Mouse (Mus musculus) limb, embryonic 14.5 days (tissue): ENCODE data around the gene Frmpd3. TPM values are rescaled to one million over a fixed set of nuclear protein-coding genes. Genes with fewer than 3 reads are reported as not detected.

ENCODE experiments used
- ATAC-seq: fragments of 200-750 bp; cut with Nextera tagmentation; 2 replicates; pipeline ENCODE4 v1.8.0; 2017; ENCODE audit warnings: low read depth, moderate number of reproducible peaks, moderate TSS enrichment; ENCODE audit not compliant: low FRiP score
- DNase-seq: peaks from one replicate; pipeline ENCODE4 v3.0.0-alpha.2; 2015; ENCODE audit warnings: low spot score
- H3K27ac ChIP-seq: fragments of 300-500 bp; sonication (generic); replicated peaks from 2 replicates; pipeline ENCODE4 v1.5.1; 2014; ENCODE audit warnings: low read depth, mild to moderate bottlenecking, low read length, moderate library complexity, mixed read lengths
- H3K27me3 ChIP-seq: fragments of 300-500 bp; sonication (generic); 2 replicates; pipeline ENCODE4 v1.6.1; 2014; ENCODE audit warnings: low read length, mixed read lengths; ENCODE audit not compliant: control insufficient read depth, insufficient read depth
- H3K36me3 ChIP-seq: fragments of 300-500 bp; sonication (generic); 2 replicates; pipeline ENCODE4 v1.6.1; 2014; ENCODE audit warnings: mild to moderate bottlenecking, low read length, moderate library complexity, mixed read lengths; ENCODE audit not compliant: control insufficient read depth, insufficient read depth
- H3K4me1 ChIP-seq: fragments of 300-500 bp; sonication (generic); 2 replicates; pipeline ENCODE4 v1.6.1; 2014; ENCODE audit warnings: antibody characterized with exemption, low read length, mixed read lengths; ENCODE audit not compliant: control insufficient read depth, insufficient read depth
- H3K4me2 ChIP-seq: fragments of 300-500 bp; sonication (generic); replicated peaks from 2 replicates; pipeline ENCODE4 v1.6.1; 2014; ENCODE audit warnings: low read depth, mild to moderate bottlenecking, low read length, moderate library complexity; ENCODE audit not compliant: severe bottlenecking
- H3K4me3 ChIP-seq: fragments of 300-500 bp; sonication (generic); replicated peaks from 2 replicates; pipeline ENCODE4 v1.5.1; 2014; ENCODE audit warnings: low read length
- H3K9ac ChIP-seq: fragments of 300-500 bp; sonication (generic); 2 replicates; pipeline ENCODE4 v1.6.1; 2014; ENCODE audit warnings: mild to moderate bottlenecking, low read depth, low read length, moderate library complexity; ENCODE audit not compliant: severe bottlenecking
- H3K9me3 ChIP-seq: fragments of 300-500 bp; sonication (generic); 2 replicates; pipeline ENCODE4 v1.6.1; 2016; ENCODE audit warnings: low read length; ENCODE audit not compliant: control insufficient read depth
- POLR2A ChIP-seq: fragments of 200-500 bp; IDR thresholded peaks from 2 replicates; pipeline ENCODE4 v1.8.0; 2012; ENCODE audit warnings: inconsistent platforms, mild to moderate bottlenecking, moderate library complexity, borderline replicate concordance; ENCODE audit not compliant: insufficient read depth, insufficient read length; ENCODE audit errors: extremely low read depth
- WGBS: fragments of 180-500 bp; shearing (Covaris S2); extraction: QIAGEN DNeasy Blood & Tissue Kit; methylation state at CpG from one replicate; pipeline ENCODE4 v1.1.7; 2014; 5-methylcytosine and 5-hydroxymethylcytosine counted together
- polyA plus RNA-seq, 2 experiments: library from polyadenylated mRNA; depleted of rRNA in 1 of 2; stranded (reverse) in 1 of 2; unstranded in 1 of 2; fragments of >200 nt; fragmentation: Nextera tagmentation in 1 of 2; extraction: Ambion mirVana in 1 of 2; gene quantifications; 2 replicates each; pipeline versions ENCODE4 v1.2.1 to v1.2.3; 2012 to 2014

Gene Frmpd3
- polyA plus RNA-seq, 2 experiments: 0.56 to 1.1 TPM

DNA sequence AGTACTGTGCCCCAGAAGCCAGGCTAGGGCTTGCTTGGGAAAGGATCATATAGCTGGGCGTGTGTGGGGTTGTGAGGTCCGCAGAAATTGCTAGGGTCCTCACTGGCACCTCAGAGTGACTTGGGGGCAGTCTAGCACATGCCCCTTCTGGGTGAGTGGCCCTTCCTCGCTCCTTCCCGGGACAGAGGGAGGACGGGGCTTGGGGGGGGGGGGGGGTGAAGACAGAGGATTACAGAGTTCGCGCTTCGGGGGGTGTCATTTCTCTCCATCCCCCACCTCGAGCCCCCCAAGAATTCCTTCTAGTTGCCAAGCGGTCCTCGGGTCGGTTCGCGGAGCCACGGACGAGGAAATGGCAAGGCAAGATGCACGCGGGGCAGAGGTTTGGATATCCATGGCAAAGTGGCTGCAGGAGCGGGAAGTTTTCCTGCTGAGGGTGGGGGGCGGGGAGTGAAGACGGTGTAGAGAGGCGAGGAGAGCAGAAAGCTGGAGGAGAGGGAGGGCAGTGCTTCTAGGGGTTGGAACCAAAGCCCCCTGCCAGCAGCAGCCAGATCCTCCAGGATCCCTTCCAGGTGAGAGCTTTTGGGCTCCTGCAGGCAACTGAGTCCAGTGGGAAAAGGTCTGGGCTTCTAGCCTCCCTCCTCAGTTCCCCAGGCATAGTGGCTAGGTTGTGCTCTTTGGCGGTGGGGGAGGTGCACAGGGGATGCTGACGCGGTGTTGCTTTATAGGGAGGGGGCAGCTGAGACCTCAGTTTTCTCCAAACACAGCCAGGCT is 515 bp downstream of the Frmpd3 start:
- Histone ChIP-seq H3K27ac (no peak overlapping the region), H3K9ac (peak overlapping the region; percentile 47), H3K36me3 (no peaks in the 10 kb centered on the region), H3K9me3 (no peaks in the 10 kb centered on the region), H3K4me3 (peak overlapping the region; percentile 35), H3K4me2 (peak overlapping the region; percentile 65), H3K27me3 (peaks cover 20% of the 10 kb centered on the region), H3K4me1 (no peaks in the 10 kb centered on the region)
- DNase-seq: no peak
- 0 out of 2 replicates have a peak, but pooled peaks have one; percentile 23 for ATAC-seq
- WGBS: 19% methylated on average over 19 of the region's 25 CpGs
- no peak for TF ChIP-seq POLR2A

DNA sequence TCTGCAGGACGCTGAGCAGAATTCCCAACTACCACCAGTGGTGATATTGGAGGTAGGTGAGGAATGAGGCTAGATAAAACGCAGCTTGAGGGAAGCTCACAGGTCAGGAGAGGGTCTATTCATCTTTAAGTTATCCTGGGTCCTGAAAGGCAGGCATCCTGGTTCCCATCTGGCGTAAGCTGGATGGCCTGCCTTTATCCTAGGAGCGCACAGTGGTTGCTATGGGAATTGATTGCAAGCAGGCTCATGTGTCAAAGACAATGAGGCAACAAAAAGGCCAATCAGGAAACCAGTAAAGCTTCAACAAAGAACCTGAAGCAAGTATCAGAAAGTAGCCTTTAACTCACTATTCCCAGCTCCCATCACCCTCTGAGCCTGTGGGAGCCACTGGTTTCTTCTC is 33.6 kb downstream of the Frmpd3 start:
- H3K27me3 ChIP-seq: peaks cover 4% of the 10 kb centered on the region; the same call in 1 of the 2 replicates
- no peak overlapping the region for H3K27ac ChIP-seq
- no peaks in the 10 kb centered on the region for H3K36me3 ChIP-seq
- TF ChIP-seq POLR2A: no peak
- ATAC-seq (no peak), DNase-seq (no peak)
- H3K9me3 ChIP-seq: no peaks in the 10 kb centered on the region
- H3K4me1 ChIP-seq: no peaks in the 10 kb centered on the region
- WGBS: 38% methylated on average over 4 of the region's 4 CpGs
- H3K4me3 ChIP-seq: no peak overlapping the region
- H3K4me2 ChIP-seq: no peak overlapping the region
- no peak overlapping the region for H3K9ac ChIP-seq

DNA sequence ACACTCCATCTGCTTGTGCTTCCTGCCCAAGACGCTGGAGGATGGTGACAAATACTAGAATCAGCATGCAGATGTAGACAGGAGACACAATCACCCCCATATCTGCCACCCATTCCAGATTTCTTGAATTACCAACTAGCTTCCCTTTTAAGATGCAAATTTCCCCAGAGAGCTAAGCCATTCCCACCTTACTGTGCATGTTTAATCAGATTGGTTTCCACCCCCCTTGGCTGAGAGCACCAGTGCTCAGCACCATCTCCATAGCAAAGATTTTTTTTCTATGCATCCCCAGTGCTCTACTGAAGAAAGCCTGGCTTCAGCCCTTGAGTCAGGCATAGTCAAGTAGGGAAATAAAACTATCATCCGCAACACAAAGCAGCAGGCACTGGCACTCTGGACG is 57.9 kb downstream of the Frmpd3 start:
- WGBS: 55% methylated on average over 3 of the region's 3 CpGs
- TF ChIP-seq POLR2A: no peak
- Histone ChIP-seq H3K36me3 (no peaks in the 10 kb centered on the region), H3K4me1 (no peaks in the 10 kb centered on the region), H3K9me3 (no peaks in the 10 kb centered on the region), H3K4me3 (no peak overlapping the region), H3K27ac (no peak overlapping the region), H3K27me3 (no peaks in the 10 kb centered on the region), H3K4me2 (no peak overlapping the region), H3K9ac (no peak overlapping the region)
- ATAC-seq (no peak), DNase-seq (no peak)

DNA sequence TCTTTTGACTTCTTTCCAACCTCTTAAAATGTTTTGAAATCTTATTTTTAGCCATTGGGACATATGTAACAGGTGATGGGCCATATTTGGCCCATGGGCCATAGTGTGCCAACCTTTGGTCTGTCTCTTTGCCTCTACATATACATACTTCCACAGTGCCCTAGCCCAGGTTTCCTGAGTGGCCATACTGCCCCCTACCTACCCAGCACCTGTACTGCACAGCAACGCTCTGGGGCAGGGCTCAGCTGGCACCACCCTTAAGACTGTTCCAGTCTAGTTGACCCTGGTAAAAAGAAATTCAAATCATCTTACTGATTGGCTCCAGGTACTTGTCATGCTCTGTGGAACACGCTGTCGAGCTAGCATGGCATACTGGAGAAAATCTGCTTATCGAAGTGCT is 60.8 kb downstream of the Frmpd3 start:
- H3K4me1 ChIP-seq: no peaks in the 10 kb centered on the region
- no peak overlapping the region for H3K4me3 ChIP-seq
- H3K27me3 ChIP-seq: no peaks in the 10 kb centered on the region
- TF ChIP-seq POLR2A: no peak
- H3K36me3 ChIP-seq: no peaks in the 10 kb centered on the region
- DNase-seq (no peak), ATAC-seq (no peak)
- H3K4me2 ChIP-seq: no peak overlapping the region
- WGBS: 59% methylated on average over 4 of the region's 4 CpGs
- H3K9me3 ChIP-seq: no peaks in the 10 kb centered on the region
- no peak overlapping the region for H3K9ac ChIP-seq
- H3K27ac ChIP-seq: no peak overlapping the region

DNA sequence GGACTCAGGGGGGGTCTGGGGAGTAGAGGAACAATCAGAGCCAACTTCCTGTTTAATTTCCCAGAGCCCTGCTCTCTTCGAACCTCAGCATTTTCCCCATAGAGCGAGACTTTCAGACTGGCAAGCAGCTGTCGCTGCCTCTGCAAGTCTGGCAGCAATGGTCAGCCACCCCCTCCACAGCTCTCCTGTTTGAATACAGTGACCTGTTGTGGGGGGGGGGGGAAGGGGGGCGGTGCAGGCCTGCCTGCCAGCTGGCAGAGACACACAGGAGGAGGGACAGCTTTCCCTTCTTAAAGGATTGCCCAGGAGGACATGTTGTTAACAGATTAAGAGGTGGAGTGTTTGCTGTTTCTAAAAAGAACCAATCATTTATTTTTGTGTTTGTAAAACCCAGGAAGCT is 64.0 kb downstream of the Frmpd3 start:
- 42% methylated on average over 3 of the region's 4 CpGs for WGBS
- no peaks in the 10 kb centered on the region for H3K36me3 ChIP-seq
- ATAC-seq (no peak), DNase-seq (no peak)
- no peak for TF ChIP-seq POLR2A
- no peaks in the 10 kb centered on the region for H3K9me3 ChIP-seq
- no peaks in the 10 kb centered on the region for H3K4me1 ChIP-seq
- no peak overlapping the region for H3K4me3 ChIP-seq
- H3K27me3 ChIP-seq: no peaks in the 10 kb centered on the region
- no peak overlapping the region for H3K27ac ChIP-seq
- H3K9ac ChIP-seq: no peak overlapping the region
- no peak overlapping the region for H3K4me2 ChIP-seq
